Mouse (Mus musculus) liver, postnatal 0 days (tissue): ENCODE measurements around the gene Myh9.

Experiments
- CTCF ChIP-seq: sonication (generic); IDR thresholded peaks from 2 replicates; pipeline ENCODE4 v1.5.1; 2016; ENCODE audit warnings: antibody characterized with exemption, low read depth
- EP300 ChIP-seq: IDR thresholded peaks from 2 replicates; pipeline ENCODE4 v1.6.1; 2016; ENCODE audit warnings: antibody characterized with exemption, low read depth, mild to moderate bottlenecking

DNA sequence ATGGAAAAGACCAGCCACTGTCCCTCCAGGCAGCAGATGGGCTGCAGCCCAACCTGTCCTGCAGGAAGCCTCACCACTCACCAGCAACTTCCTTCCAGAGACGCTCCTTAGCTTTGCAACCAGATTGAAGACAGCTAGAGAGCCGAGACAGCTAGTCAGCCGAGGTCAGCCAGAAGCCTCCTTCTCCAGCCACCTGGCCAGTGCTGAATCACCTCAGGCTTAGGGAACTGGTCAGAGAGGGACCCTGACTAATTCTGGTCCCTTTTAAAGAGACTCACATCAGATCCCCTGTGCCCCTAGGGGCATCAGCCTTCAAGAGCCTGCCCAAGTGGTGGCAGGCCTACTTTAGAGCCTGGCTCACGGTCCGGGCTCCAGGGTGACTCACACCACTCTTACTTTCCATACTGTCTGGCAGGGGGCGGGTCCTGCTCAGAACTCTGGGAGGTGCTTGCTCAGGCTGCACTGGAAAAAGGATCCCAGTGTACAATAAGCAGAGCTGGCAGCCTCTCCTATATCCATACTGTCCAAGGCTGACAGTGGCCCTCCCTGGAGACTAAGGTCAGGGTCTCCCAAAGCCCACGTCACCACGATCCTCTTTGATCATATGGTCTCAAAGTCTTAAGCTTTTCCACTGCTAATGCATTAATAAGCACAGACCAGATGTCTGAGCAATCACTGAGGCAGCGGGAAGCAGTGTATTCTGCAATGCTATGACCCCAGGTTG is 5.9 kb downstream of the Myh9 start:
- TF ChIP-seq EP300 (no peak), CTCF (no peak)
